Mouse (Mus musculus) mouse trophoblast stem cell (cell line): Measurements from ENCODE around the gene Aar2.

Experiments
- in situ Hi-C, 2 experiments: fragments of 300-500 bp; cut with MseI, MboI; formaldehyde crosslinking; loops; 2 replicates in 1 of 2; 3 replicates in 1 of 2; pipeline ENCODE4 v1.15.1; 2025

Aar2 gene

DNA sequence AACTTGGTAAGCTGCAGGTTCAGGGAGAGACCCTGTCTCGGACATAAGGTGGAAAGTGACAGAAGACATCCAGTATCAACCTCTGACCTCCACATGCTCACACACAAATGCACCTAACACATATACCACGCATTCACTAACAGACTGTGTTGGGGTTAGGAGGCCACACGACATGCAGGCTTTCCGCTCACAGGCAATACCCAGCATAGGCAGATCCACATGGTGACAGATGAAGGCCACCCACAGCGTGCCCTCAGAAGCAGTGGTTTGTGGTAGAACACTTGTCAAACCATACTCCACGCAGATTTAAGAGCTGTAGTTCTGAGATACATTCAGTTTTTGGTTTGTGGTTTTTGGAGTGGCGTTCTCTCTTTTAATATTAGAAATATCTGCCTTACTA, 21.3 kb downstream of the Aar2 start:
- in situ Hi-C loops: no loop called here

DNA sequence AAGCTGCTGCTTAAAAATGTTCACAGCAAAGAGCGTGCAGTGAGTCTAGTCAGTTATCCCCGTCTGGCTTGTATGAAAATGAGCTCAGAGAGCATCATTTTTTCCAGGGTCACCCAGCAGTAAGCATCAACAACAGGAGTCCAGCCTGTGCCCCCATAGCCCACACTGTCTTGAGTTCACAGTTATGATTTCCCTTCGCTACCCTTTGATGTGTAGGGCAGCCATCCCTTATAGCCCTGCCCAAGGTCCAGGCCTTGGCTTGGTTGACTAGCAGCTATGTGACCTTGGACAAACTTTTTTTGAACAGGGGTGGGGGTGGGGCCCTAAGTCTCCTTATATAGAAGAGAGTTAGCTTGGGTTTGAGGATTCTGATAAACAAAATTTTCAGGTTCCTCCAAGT, 21.9 kb downstream of the Aar2 start:
- in situ Hi-C loops: no loop called here

DNA sequence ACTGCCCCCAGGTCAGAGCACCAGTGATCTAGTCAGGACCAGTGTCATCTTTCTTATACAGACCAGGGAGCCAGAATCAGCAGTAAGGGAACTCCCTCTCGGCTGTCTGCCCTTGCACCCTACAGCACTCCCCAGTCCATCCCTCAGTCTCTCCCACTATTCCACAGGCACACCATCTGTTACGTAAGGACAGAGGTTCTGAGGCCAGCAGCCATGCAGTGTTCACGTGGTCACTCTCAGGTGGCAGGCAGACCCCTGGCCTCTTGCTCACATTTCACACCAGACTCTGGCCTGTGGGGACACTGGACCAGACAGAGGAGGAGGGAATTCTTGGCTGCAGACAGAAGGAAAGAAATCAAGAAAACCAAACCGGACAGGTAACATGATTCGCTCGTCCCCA, 24.1 kb downstream of the Aar2 start:
- in situ Hi-C loops: no loop called here

DNA sequence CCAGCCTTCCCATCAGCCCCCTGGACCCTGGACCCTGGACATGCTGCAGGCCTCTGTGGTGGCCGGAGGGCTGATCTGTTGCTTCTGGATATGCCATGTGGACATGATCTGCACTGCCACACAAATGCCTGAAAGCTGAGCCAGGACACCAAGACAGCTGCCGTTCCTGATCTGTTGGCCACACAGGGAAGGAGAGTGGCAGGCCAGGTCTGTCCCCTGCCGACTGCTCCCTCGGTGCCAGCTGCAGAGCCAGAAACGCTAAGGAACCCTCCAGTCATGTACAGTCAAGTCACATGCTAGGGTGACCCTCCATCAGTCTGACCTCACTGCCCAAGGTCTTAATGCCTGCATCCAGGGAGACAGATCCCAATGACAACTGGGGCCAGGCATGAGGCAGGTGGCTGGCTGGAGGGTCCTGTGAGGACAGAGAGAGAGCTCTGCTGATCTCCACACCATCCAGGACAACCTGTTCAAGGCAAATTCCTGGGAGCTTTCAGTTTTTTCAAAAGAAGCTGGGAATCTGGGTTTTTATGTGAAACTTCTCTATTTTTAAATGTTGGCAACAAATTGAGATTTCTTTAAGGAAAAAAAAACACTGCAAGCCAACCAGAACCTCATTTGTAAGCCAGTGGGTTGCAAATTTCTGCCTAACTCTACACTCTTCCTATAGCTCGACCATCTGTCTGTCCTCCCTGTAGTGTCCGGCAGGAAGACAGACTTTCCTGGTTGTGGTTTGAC, 29.6 kb downstream of the Aar2 start:
- in situ Hi-C loops: no loop called here

- in situ Hi-C loops: loop anchor here in 1 of 2 experiments (10.0 kb wide), 1 partner anchor 124 kb away; no protein-coding TSS in a partner anchor
Measured at GRCm38 (mm10) chr2:156580507-156580906, 33.1 kb downstream of the Aar2 start.

- in situ Hi-C loops: loop anchor here in 1 of 2 experiments (10.0 kb wide), 1 partner anchor 124 kb away; no protein-coding TSS in a partner anchor
Measured at GRCm38 (mm10) chr2:156581244-156581643, 33.9 kb downstream of the Aar2 start.

DNA sequence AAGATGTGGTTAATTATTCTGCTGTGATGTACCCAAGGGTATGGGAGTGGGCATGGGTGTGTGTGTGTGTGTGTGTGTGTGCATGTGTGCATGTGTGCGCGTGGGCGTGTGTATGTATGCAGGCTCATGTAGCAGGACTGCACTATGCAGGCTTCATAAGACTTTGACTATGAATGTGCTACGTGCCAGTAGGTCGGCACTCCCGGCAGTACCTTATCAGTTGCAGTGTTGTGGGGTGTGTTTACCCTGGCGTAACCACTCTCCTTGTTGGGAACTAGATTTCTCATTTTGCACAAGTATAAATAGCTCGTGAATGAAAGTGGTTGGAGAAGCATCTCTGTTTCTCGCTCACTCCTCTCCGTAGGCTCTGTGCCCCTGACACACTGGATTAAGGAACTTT, 35.5 kb downstream of the Aar2 start:
- in situ Hi-C loops: loop anchor here in 1 of 2 experiments (10.0 kb wide), 1 partner anchor 122 kb away; no protein-coding TSS in a partner anchor

GRCm38 (mm10) chr2:156584154-156584796, 36.9 kb downstream of the Aar2 start:
- in situ Hi-C loops: loop anchor here in 1 of 2 experiments (10.0 kb wide), 1 partner anchor 121 kb away; no protein-coding TSS in a partner anchor

DNA sequence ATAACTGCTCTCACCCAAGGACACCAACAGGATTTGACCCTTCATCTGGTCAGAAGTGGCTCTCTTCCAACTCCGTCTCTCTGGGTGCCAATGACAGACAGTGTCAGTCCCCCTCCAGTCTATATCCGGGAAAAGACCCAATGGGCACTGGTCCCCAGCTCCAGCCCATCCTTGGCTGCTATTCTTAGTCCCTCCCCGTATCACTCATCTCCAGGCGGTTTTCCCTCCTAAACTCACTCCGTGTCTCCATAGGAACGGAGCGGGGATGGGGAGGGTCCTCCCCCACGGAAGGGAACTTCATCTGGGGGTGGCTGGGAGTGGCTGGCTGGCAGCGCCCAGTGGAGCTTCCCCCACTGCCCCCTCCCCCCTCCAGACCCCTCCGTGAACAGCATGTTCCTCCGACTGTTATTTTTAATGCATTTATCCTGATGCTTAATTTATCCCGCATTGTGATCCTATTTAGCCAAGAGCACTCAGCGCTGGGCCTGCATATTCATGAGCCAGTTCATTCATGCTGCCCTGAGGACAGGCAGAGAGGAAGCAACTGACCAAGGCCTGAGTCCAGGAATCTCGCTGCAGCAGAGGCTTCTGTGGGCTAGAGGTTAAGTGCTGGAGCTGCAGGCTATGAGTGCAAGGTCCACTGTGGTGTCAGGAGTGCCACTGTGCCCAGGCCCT, 37.5 kb downstream of the Aar2 start:
- in situ Hi-C loops: loop anchor here in 1 of 2 experiments (10.0 kb wide), 1 partner anchor 120 kb away; no protein-coding TSS in a partner anchor

DNA sequence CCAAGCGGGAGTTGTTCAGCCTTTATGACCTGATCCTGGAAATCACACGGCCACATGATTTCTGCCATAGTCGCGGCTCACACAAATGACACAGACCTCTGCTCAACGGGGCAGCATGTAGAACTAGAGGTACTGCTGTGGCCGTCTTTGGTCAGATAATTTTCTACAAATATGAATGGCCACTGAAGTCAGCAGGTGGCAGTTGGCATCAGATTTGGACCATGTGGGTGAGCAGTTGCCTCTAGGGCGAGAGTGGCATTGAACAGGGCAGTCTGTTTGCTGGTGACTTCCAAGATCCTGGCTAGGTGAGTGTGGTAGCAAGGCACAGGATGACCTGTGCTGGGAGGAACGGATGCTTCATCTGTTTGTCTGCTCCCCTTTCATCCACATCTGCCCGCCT, 42.1 kb downstream of the Aar2 start:
- in situ Hi-C loops: loop anchor here in 1 of 2 experiments (10.0 kb wide), 1 partner anchor 115 kb away; no protein-coding TSS in a partner anchor

- in situ Hi-C loops: no loop called here
Measured at GRCm38 (mm10) chr2:156594987-156595490, 47.7 kb downstream of the Aar2 start.

GRCm38 (mm10) chr2:156602581-156602980, 55.2 kb downstream of the Aar2 start:
- in situ Hi-C loops: no loop called here

- in situ Hi-C loops: no loop called here
Measured at GRCm38 (mm10) chr2:156603671-156604070, 56.3 kb downstream of the Aar2 start.

DNA sequence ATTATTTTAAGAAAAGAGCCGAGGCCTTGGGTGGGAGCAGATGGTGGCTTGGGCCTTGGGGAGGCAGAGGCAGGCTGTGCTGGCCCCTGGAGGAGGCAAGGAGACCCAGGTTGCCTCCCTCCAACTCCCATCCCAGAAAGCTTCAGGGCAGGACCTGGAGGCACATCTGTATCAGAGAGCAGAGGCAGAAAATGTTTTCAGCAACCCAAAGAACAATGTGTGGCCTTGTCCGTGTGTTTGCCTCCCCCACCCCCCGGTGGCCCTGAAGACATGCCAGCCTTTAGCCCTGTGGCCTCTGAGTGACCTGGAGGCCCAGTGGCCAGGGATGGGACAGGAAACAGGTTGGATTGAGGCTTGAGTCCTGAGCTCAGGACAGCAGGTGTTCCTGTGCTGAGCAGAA, 57.8 kb downstream of the Aar2 start:
- in situ Hi-C loops: no loop called here

- in situ Hi-C loops: no loop called here
Measured at GRCm38 (mm10) chr2:156605971-156606370, 58.6 kb downstream of the Aar2 start.

DNA sequence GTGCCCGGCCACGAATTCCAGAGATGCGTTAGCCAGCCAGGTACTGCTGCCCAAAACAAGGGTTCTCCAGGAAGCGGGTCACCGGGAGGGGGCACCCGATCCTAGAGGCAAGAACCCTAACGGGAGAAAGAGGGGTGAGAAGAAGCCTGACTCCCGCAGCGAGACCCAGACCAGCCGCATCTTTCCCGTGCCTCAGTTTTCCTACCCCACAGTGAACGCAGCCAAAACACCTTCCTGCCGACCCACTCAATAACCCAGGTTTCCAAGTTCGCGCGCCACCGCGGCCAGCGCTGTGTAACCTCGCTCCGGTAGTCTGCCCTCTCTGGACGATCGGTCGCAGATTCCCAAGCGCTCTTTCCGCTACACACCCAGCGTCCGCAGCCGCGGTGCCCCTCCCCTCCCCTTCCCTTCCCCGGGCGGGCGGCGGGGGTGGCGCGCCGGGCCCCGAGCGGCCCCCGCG, 65.7 kb downstream of the Aar2 start:
- in situ Hi-C loops: no loop called here

- in situ Hi-C loops: no loop called here
Measured at GRCm38 (mm10) chr2:156613541-156614257, 66.3 kb downstream of the Aar2 start, which contains the start of gene Dlgap4. Gene Dlgap4, plus strand, starts transcription at chr2:156613705.

DNA sequence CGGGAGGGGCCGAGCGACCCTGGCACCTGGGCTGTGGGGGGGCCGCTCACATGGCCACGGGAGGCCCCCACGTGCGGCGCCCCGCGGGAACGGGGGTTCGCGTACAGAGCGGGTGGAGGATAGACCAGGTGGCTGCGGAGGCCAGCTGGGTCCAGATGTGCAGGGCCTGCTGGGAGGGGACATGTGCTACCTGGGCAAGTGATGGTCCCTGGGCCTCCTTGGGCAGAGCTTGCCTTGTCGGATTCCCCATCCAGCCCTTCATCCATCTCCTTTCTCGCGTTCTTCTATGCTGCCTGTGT, 66.8 kb downstream of the Aar2 start:
- in situ Hi-C loops: no loop called here

- in situ Hi-C loops: no loop called here
Measured at GRCm38 (mm10) chr2:156614661-156615654, 67.6 kb downstream of the Aar2 start.

DNA sequence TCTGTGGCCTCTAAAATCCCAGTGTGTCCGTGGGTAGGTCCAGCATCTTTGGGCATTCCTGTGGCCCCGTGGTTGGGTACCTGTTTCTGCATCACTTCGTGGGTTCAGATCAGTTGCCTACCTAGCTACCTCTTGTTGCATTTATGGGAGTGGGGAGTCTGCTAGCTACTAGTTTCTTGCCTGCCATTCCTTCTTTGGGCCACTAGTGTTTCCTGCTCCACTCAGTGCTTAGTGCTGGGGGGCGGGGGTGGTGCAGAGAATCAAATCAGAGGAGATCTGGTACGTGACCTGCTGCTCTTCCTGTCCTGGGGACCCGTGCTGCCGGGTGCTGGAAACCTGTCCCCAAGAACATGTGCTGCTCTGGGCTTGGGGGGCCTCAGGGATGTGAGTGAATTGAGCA, 69.1 kb downstream of the Aar2 start:
- in situ Hi-C loops: no loop called here
